Mouse (Mus musculus) kidney, embryonic 14.5 days (tissue): ENCODE measurements around the gene Aldh1l1. TPM values are rescaled to one million over a fixed set of nuclear protein-coding genes. Genes with fewer than 3 reads are reported as not detected.

Experiments used
- ATAC-seq: fragments of 200-750 bp; cut with Nextera tagmentation; 2 replicates; pipeline ENCODE4 v1.8.0; 2017; ENCODE audit warnings: moderate number of reproducible peaks, mild to moderate bottlenecking, moderate TSS enrichment, moderate library complexity; ENCODE audit not compliant: low FRiP score, low TSS enrichment
- H3K27ac ChIP-seq: fragments of 300-500 bp; sonication (generic); 2 replicates; pipeline ENCODE4 v1.5.1; 2014; ENCODE audit warnings: low read depth, mild to moderate bottlenecking, low read length, moderate library complexity, mixed read lengths
- H3K27me3 ChIP-seq: fragments of 300-500 bp; sonication (generic); 2 replicates; pipeline ENCODE4 v1.6.1; 2014; ENCODE audit warnings: mild to moderate bottlenecking, low read length; ENCODE audit not compliant: control insufficient read depth, insufficient read depth
- H3K36me3 ChIP-seq: fragments of 300-500 bp; sonication (generic); 2 replicates; pipeline ENCODE4 v1.6.1; 2014; ENCODE audit warnings: low read length, mixed read lengths; ENCODE audit not compliant: control insufficient read depth, insufficient read depth
- H3K4me1 ChIP-seq: fragments of 300-500 bp; sonication (generic); 2 replicates; pipeline ENCODE4 v1.6.1; 2014; ENCODE audit warnings: low read length, mixed read lengths; ENCODE audit not compliant: control insufficient read depth, insufficient read depth
- H3K4me2 ChIP-seq: fragments of 300-500 bp; sonication (generic); replicated peaks from 2 replicates; pipeline ENCODE4 v1.6.1; 2014; ENCODE audit warnings: low read depth, mild to moderate bottlenecking, low read length
- H3K4me3 ChIP-seq: fragments of 300-500 bp; sonication (generic); 2 replicates; pipeline ENCODE4 v1.5.1; 2014; ENCODE audit warnings: mild to moderate bottlenecking, low read length
- H3K9ac ChIP-seq: fragments of 300-500 bp; sonication (generic); 2 replicates; pipeline ENCODE4 v1.6.1; 2014; ENCODE audit warnings: low read depth, mild to moderate bottlenecking, low read length, moderate library complexity
- H3K9me3 ChIP-seq: fragments of 300-500 bp; sonication (generic); 2 replicates; pipeline ENCODE4 v1.6.1; 2016; ENCODE audit warnings: low read length; ENCODE audit not compliant: control insufficient read depth
- WGBS: fragments of 180-500 bp; shearing (Covaris S2); extraction: QIAGEN DNeasy Blood & Tissue Kit; methylation state at CpG from one replicate; pipeline ENCODE4 v1.1.7; 2014; 5-methylcytosine and 5-hydroxymethylcytosine counted together
- polyA plus RNA-seq: library from polyadenylated mRNA; unstranded; fragments of >200 nt; fragmentation: Nextera tagmentation; extraction: Ambion mirVana; gene quantifications from 2 replicates; pipeline ENCODE4 v1.2.1, GENCODE M21; 2014

Aldh1l1 gene
- polyA plus RNA-seq, 1 experiment from 2014 or later = 2.9 TPM

DNA sequence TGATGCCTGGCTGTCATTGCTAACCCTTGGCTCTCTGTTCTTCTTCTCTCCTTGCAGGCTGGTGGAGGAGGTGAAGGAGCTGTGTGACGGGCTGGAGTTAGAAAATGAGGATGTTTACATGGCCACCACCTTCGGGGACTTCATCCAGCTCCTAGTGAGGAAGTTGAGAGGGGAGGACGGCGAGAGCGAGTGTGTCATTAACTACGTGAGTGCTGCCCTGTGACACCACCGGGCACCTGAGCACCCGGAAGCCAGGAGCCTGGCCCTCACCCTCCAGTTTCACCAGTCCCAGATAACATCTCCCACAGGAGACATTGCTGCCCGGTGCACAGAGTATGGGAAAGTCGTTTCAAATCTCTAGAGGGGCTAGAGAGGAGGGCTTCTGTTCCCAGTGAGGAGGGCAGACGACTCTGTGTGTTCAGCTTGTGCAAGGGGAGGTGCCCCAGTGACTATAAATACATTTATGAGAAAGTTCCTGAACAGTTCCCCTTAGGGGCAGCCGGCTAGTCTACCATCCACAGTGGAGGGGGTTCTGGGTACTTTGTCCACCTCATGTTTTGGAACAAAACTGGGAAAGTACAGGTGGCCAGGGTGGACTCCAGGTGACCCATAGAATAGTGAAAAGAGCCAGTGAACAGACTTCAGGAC lies 83.6 kb downstream of the Aldh1l1 start:
- Histone ChIP-seq H3K27ac (no peak overlapping the region), H3K9ac (no peak overlapping the region), H3K4me1 (no peaks in the 10 kb centered on the region), H3K27me3 (0 out of 2 replicates have a peak, but pooled peaks cover 4% of the 10 kb centered on the region), H3K4me3 (no peak overlapping the region), H3K4me2 (no peak overlapping the region), H3K36me3 (no peaks in the 10 kb centered on the region), H3K9me3 (no peaks in the 10 kb centered on the region)
- no peak for ATAC-seq
- 48% methylated on average over 12 of the region's 12 CpGs for WGBS

DNA sequence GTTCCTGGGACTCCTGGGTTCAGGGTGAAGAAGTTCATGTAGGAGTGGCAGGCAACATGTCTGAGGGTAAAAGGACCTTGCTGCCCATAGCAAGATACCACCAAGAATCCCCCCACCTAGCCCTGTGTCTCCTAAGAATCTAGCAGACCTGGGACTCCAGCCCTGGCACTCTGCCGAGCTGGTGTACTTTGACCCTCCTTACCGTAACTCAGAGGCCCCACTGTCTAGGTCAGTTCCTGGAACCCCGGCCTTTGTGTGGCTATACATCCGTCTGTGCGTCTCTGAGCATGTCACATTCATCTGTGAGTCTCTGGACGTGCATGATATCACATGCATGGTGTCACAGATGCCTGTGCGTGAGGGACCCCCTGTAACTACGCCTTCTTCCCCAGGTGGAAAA lies 84.2 kb downstream of the Aldh1l1 start:
- H3K27ac ChIP-seq = no peak overlapping the region
- no peak for ATAC-seq
- no peaks in the 10 kb centered on the region for H3K36me3 ChIP-seq
- no peaks in the 10 kb centered on the region for H3K4me1 ChIP-seq
- no peak overlapping the region for H3K9ac ChIP-seq
- no peak overlapping the region for H3K4me3 ChIP-seq
- no peaks in the 10 kb centered on the region for H3K9me3 ChIP-seq
- 55% methylated on average over 8 of the region's 8 CpGs for WGBS
- H3K4me2 ChIP-seq = no peak overlapping the region
- H3K27me3 ChIP-seq = 0 out of 2 replicates have a peak, but pooled peaks cover 4% of the 10 kb centered on the region

DNA sequence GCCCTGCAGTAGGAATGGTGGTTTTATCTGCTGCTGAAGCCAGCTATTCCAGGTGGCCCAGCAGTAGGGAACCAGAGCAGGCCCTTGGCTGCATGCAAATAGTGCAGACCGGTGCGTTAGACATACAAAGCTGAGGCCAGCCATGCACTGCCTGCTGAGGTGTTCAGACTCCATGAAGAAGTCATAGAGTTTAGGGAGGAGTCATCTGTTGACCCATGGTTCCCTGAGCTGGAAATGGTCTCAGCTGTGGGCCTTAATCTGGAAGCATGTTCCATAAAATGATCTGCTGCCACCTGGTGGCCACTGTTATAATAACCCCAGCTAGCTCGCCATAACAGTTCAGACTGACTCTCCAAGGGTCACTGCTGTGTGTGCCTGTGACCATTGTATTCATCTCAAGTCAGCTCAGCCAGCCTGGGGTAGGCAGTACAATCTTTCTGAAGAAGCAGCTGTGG lies 89.1 kb downstream of the Aldh1l1 start:
- H3K9ac ChIP-seq = no peak overlapping the region
- no peaks in the 10 kb centered on the region for H3K4me1 ChIP-seq
- ATAC-seq = peak; percentile 44
- no peak overlapping the region for H3K4me2 ChIP-seq
- no peaks in the 10 kb centered on the region for H3K36me3 ChIP-seq
- WGBS = 42% methylated on average over 3 of the region's 3 CpGs
- no peaks in the 10 kb centered on the region for H3K9me3 ChIP-seq
- no peak overlapping the region for H3K27ac ChIP-seq
- 0 out of 2 replicates have a peak, but pooled peaks cover 4% of the 10 kb centered on the region for H3K27me3 ChIP-seq
- no peak overlapping the region for H3K4me3 ChIP-seq

- H3K9me3 ChIP-seq = no peaks in the 10 kb centered on the region
- H3K27me3 ChIP-seq = no peaks in the 10 kb centered on the region
- H3K27ac ChIP-seq = no peak overlapping the region
- WGBS = 47% methylated on average over 3 of the region's 3 CpGs
- no peak for ATAC-seq
- H3K36me3 ChIP-seq = no peaks in the 10 kb centered on the region
- no peaks in the 10 kb centered on the region for H3K4me1 ChIP-seq
- H3K9ac ChIP-seq = no peak overlapping the region
- no peak overlapping the region for H3K4me3 ChIP-seq
- H3K4me2 ChIP-seq = no peak overlapping the region
Measured at GRCm38 (mm10) chr6:90578174-90578573, 91.9 kb downstream of the Aldh1l1 start.

DNA sequence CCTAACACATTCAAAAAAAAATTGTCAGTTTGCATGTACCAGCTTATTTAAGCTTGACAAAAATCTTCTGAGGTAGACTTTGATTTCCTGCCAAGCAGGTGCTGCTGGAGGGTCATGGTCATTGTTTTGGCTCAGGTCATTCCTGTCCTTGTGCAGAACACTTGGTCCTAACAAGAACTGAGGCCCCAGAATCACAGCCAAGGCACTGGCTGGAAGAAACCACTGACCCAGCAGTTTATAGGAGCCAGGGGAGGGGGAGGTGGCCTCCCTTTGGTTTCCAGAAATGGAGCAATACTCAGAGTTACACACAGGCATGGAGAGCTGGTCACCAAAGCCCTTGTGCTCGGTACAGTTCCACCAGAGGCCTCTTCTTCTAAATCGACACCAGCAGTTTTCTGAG lies 96.1 kb downstream of the Aldh1l1 start:
- no peaks in the 10 kb centered on the region for H3K9me3 ChIP-seq
- H3K27ac ChIP-seq = no peak overlapping the region
- H3K4me3 ChIP-seq = no peak overlapping the region
- H3K27me3 ChIP-seq = no peaks in the 10 kb centered on the region
- no peak overlapping the region for H3K4me2 ChIP-seq
- H3K36me3 ChIP-seq = no peaks in the 10 kb centered on the region
- WGBS = 83% methylated on average over 2 of the region's 2 CpGs
- H3K9ac ChIP-seq = no peak overlapping the region
- no peak for ATAC-seq
- H3K4me1 ChIP-seq = no peaks in the 10 kb centered on the region

- no peak overlapping the region for H3K9ac ChIP-seq
- WGBS = 46% methylated on average over 5 of the region's 5 CpGs
- H3K4me1 ChIP-seq = no peaks in the 10 kb centered on the region
- no peak overlapping the region for H3K27ac ChIP-seq
- no peak overlapping the region for H3K4me2 ChIP-seq
- H3K4me3 ChIP-seq = no peak overlapping the region
- no peaks in the 10 kb centered on the region for H3K36me3 ChIP-seq
- no peak for ATAC-seq
- H3K27me3 ChIP-seq = no peaks in the 10 kb centered on the region
- no peaks in the 10 kb centered on the region for H3K9me3 ChIP-seq
Measured at GRCm38 (mm10) chr6:90588113-90588512, 101.9 kb downstream of the Aldh1l1 start.

DNA sequence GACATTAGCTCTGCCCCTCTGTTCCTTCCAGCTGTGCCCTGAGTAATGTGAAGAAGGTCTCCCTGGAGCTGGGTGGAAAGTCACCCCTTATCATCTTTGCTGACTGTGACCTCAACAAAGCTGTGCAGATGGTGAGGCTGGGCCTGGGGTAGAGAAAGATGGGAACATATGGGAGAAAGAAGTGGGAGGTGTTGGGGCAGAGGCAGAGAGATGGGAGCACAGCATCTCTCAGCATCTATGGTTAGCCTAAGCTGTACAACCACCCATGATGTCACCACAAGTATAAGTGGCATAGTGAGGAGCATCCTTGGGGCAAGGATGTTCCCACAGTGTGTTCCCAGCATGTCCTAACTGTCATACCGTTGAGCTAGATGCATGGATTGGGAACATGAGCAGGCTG lies 104.5 kb downstream of the Aldh1l1 start:
- no peak overlapping the region for H3K4me3 ChIP-seq
- ATAC-seq = no peak
- no peak overlapping the region for H3K4me2 ChIP-seq
- no peaks in the 10 kb centered on the region for H3K27me3 ChIP-seq
- no peaks in the 10 kb centered on the region for H3K36me3 ChIP-seq
- no peaks in the 10 kb centered on the region for H3K4me1 ChIP-seq
- no peak overlapping the region for H3K9ac ChIP-seq
- 94% methylated on average over 1 of the region's 1 CpGs for WGBS
- H3K9me3 ChIP-seq = no peaks in the 10 kb centered on the region
- H3K27ac ChIP-seq = no peak overlapping the region

DNA sequence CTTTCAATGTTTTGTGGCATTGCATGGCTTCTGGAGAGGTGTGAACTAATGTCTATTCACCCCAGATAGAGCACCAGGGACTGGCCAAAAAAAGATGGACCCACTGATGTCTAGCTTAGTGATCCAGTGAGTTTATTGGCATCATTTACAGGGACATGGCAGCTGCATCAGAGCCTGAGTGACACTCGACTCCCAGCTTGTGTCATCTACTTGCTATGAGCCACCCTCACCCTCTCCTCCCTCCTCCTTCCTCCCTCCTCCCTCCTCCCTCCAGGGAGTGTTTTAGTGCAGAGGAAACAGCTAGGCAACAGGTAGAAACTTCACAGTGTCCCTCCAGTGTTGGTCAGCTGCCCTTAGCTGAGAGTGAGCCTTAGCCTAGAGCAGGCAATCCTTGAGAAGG lies 108.7 kb downstream of the Aldh1l1 start:
- H3K27me3 ChIP-seq = no peaks in the 10 kb centered on the region
- H3K4me1 ChIP-seq = no peaks in the 10 kb centered on the region
- no peak overlapping the region for H3K27ac ChIP-seq
- ATAC-seq = no peak
- no peak overlapping the region for H3K9ac ChIP-seq
- 43% methylated on average over 1 of the region's 1 CpGs for WGBS
- no peak overlapping the region for H3K4me3 ChIP-seq
- H3K9me3 ChIP-seq = no peaks in the 10 kb centered on the region
- H3K36me3 ChIP-seq = no peaks in the 10 kb centered on the region
- H3K4me2 ChIP-seq = no peak overlapping the region

DNA sequence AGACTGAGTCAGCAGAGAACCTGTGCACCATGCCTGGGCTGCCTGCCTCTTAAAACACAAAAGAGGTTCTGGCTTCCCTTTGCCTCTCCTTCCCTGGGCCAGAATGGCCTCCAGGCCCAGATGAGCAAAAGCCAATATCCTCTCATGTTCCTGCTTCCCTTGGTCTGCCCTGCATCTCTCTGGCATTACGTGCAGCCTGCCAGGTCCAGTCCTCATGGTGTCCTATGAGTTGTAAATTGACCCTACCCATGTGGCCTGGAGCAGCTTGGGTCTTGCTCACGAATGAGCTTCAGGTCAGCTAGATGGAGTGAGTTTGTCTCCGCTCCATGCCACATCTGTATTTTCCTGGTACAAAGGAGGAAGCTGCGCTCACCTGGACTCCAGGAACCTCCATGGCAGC lies 110.8 kb downstream of the Aldh1l1 start:
- Histone ChIP-seq H3K9ac (no peak overlapping the region), H3K27ac (no peak overlapping the region), H3K27me3 (no peaks in the 10 kb centered on the region), H3K4me3 (no peak overlapping the region), H3K36me3 (no peaks in the 10 kb centered on the region), H3K4me2 (no peak overlapping the region), H3K4me1 (no peaks in the 10 kb centered on the region), H3K9me3 (no peaks in the 10 kb centered on the region)
- WGBS = 83% methylated on average over 4 of the region's 4 CpGs
- ATAC-seq = no peak
